Mouse (Mus musculus) ES-E14 (cell line): Measurements from ENCODE around the gene Pcbp3. TPM values are rescaled to one million over a fixed set of nuclear protein-coding genes. Genes with fewer than 3 reads are reported as not detected.

Source experiments
- DNase-seq: peaks from one replicate; pipeline ENCODE4 v3.0.0-alpha.2; 2013; ENCODE audit warnings: low read depth, low spot score
- H3K27ac ChIP-seq: 2 replicates; pipeline ENCODE4 v1.5.1; 2012; ENCODE audit warnings: low read depth, mild to moderate bottlenecking, low read length, moderate library complexity, mixed read lengths; ENCODE audit not compliant: poor library complexity, insufficient read depth, severe bottlenecking
- H3K36me3 ChIP-seq: 2 replicates; pipeline ENCODE4 v1.6.1; 2012; ENCODE audit warnings: mild to moderate bottlenecking, low read length, moderate library complexity, mixed read lengths; ENCODE audit not compliant: control insufficient read depth, poor library complexity, insufficient read depth, severe bottlenecking
- H3K4me1 ChIP-seq, 2 experiments: fragments of 150-350 bp in 1 of 2; sonication (generic) in 1 of 2; 2 replicates each; pipeline ENCODE4 v1.6.1; 2012; ENCODE audit warnings: low read length in 2 of 2, mild to moderate bottlenecking in 1 of 2, mixed read lengths in 1 of 2; ENCODE audit not compliant: control insufficient read depth in 2 of 2, insufficient read depth in 2 of 2, poor library complexity in 1 of 2
- H3K4me3 ChIP-seq, 2 experiments: fragments of 150-350 bp in 1 of 2; sonication (generic) in 1 of 2; 2 replicates each; pipeline ENCODE4 v1.5.1; 2012; ENCODE audit warnings: low read length in 2 of 2, low read depth in 1 of 2, mild to moderate bottlenecking in 1 of 2, mixed read lengths in 1 of 2; ENCODE audit not compliant: insufficient read depth in 1 of 2, poor library complexity in 1 of 2, severe bottlenecking in 1 of 2
- H3K9ac ChIP-seq: 2 replicates; pipeline ENCODE4 v1.6.1; 2012; ENCODE audit warnings: low read depth, mild to moderate bottlenecking, low read length, mixed read lengths; ENCODE audit not compliant: poor library complexity, insufficient read depth, severe bottlenecking
- H3K9me3 ChIP-seq: fragments of 150-350 bp; sonication (generic); 2 replicates; pipeline ENCODE4 v1.6.1; 2012; ENCODE audit warnings: low read depth, mild to moderate bottlenecking, low read length; ENCODE audit not compliant: control insufficient read depth, insufficient read depth
- CHD2 ChIP-seq: IDR thresholded peaks from 2 replicates; pipeline ENCODE4 v1.6.1; 2014; ENCODE audit warnings: mild to moderate bottlenecking, low read depth, low read length, inconsistent platforms
- HCFC1 ChIP-seq: IDR thresholded peaks from 2 replicates; pipeline ENCODE4 v1.6.1; 2012; ENCODE audit warnings: low read length, inconsistent platforms, borderline replicate concordance; ENCODE audit not compliant: insufficient read depth
- MAFK ChIP-seq: IDR thresholded peaks from 2 replicates; pipeline ENCODE4 v1.6.1; 2014; ENCODE audit warnings: mild to moderate bottlenecking, low read depth, low read length, inconsistent platforms; ENCODE audit not compliant: insufficient read depth
- ZC3H11A ChIP-seq: IDR thresholded peaks from 2 replicates; pipeline ENCODE4 v1.6.1; 2012; ENCODE audit warnings: low read depth, mild to moderate bottlenecking, inconsistent platforms, low read length, borderline replicate concordance
- ZNF384 ChIP-seq: IDR thresholded peaks from 2 replicates; pipeline ENCODE4 v1.6.1; 2012; ENCODE audit warnings: low read depth, low read length, inconsistent platforms
- in situ Hi-C, 2 experiments: fragments of 600-800 bp; cut with MboI; formaldehyde crosslinking; loops; one replicate each; pipeline ENCODE4 v1.15.1; 2025; ENCODE audit warnings: low sequenced_read_pairs in 2 of 2, inconsistent platforms in 1 of 2; ENCODE audit not compliant: unreplicated experiment in 2 of 2
- total RNA-seq: library from RNA; depleted of rRNA; stranded (reverse); fragments of 300-350 nt; gene quantifications from 2 replicates; pipeline ENCODE4 v1.2.3, GENCODE M21; 2012

Gene Pcbp3
- total RNA-seq, 1 experiment: 7.9 TPM

DNA sequence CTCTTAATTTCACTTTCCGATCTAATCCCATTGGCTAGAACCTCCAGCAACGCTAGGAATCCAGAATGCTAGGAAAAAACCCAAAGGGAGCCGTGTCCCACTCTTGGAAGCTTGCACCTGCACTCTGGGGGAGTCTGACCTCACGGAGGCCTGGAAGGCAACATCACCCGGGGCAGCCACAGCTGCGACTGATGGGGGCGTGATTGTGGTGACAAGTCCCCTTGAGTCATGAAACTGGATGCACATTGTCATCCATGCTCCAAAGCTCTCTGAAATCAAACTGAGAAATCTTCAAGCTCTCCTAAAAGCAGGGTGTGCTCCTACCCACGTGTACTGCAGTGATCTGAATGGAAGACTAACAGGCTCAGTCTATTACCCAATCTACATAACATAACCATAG is 224.9 kb downstream of the Pcbp3 start:
- DNase-seq: no peak
- TF ChIP-seq ZC3H11A: no peak
- no peak for TF ChIP-seq HCFC1
- TF ChIP-seq CHD2: no peak
- TF ChIP-seq MAFK: no peak
- no peak for TF ChIP-seq ZNF384
- no peaks in the 10 kb centered on the region for H3K36me3 ChIP-seq

DNA sequence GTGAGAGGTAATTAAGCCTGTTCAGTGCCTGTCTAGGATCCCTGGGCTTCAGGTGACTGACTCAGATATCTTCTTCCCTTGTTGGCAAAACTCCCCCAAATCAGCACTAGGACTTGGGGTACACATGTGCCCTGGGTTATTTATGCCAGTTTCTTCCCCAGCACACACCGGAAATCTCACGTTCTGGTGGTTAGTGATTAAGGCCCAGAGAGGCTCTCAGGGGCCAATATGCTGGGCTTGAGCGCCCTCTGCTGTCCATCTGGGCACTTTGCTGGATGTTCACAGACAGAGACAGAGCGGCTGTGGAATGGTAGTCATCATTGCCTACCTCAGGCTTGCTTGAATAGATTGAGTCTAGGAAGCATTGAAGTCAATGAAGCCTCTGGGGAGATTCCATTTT is 226.7 kb downstream of the Pcbp3 start:
- H3K4me3 ChIP-seq: no peak overlapping the region
- DNase-seq: peak; percentile 62
- no peak overlapping the region for H3K9ac ChIP-seq
- H3K4me1 ChIP-seq: peaks cover 0 to 13% of the 10 kb centered on the region in 2 experiments; a peak in 2 of 4 replicates
- no peak overlapping the region for H3K27ac ChIP-seq
- H3K9me3 ChIP-seq: no peaks in the 10 kb centered on the region
- TF ChIP-seq MAFK: no peak
- peak; percentile 98 for TF ChIP-seq ZC3H11A
- no peak for TF ChIP-seq CHD2
- in situ Hi-C loops: loop anchor here (5.0 to 10.0 kb wide), 2 partner anchors 180 to 183 kb away; no protein-coding TSS in a partner anchor
- no peaks in the 10 kb centered on the region for H3K36me3 ChIP-seq

More for the DNA sequence above, 224.9 kb downstream of the Pcbp3 start:
- H3K4me1 ChIP-seq: peaks cover 0 to 13% of the 10 kb centered on the region in 2 experiments; a peak in 2 of 4 replicates
- H3K9me3 ChIP-seq: no peaks in the 10 kb centered on the region
- no peak overlapping the region for H3K27ac ChIP-seq
- no peak overlapping the region for H3K9ac ChIP-seq
- H3K4me3 ChIP-seq: no peak overlapping the region
- in situ Hi-C loops: loop anchor here in 1 of 2 experiments (10.0 kb wide), 1 partner anchor 182 kb away; no protein-coding TSS in a partner anchor

DNA sequence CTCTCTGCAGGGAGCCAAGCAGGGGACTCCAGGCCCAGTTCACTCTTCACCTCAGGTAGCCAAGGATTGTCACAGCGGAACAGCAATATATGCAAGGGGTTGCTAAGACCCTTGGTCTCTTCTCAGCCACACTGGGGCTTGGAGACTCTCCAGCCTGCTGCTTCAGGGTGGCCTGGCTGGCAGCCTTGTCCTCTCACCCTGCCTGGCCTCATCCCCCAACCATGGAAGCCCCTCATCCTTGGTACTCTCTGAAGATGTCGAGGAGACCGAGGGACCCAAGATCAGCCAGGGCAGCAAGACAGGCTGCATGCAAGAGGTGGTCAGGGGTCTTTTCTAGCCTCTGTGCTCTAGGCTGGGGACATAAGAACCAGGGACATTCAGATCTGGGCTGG is 228.0 kb downstream of the Pcbp3 start:
- H3K27ac ChIP-seq: no peak overlapping the region
- H3K9me3 ChIP-seq: no peaks in the 10 kb centered on the region
- no peaks in the 10 kb centered on the region for H3K36me3 ChIP-seq
- DNase-seq: no peak
- peaks cover 0 to 13% of the 10 kb centered on the region in 2 experiments; a peak in 2 of 4 replicates for H3K4me1 ChIP-seq
- in situ Hi-C loops: loop anchor here (5.0 to 10.0 kb wide), 2 partner anchors 179 to 181 kb away; no protein-coding TSS in a partner anchor
- peak overlapping the region; percentile 31 to 67; a peak in 3 of 4 replicates for H3K4me3 ChIP-seq
- TF ChIP-seq CHD2: no peak
- H3K9ac ChIP-seq: 0 out of 2 replicates have a peak overlapping the region, but pooled peaks have one; percentile 6

DNA sequence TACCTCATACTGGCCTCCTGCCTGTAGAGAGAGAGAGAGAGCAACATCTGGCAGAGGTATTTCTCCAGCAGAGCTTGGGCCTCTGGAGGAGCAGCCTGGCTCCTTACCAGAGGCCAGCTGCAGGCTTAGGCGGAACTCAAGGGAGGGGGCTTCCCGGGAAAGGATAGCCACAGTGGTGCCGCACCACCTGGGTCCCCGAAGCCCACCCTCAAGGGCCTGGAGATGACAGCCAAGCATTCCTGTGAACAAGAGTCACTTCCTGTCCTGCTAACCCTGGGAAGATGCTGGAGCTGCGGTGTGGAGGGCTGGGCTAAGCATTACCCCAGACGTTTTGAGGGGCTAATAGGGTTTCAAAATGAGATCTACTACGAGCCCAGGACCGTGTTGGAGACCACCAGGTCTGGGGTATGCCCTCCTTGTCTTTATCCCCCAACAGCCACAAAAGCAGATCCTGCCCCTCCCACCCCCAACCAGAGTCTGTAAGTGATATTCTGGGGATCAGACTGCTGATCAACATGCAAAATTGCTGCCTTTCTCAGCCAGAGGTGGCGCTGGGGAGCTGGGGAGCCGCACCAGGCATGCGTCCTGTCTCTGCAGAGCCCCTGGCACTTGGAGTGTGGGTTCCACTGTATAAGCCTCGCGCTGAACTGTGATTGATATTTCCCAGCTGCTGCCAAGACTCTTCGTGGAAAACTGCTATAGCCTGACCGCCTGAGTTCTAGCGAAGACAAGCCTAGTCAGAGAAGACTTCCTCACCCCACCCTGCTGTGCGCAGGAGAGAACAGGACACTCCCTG is 228.6 kb downstream of the Pcbp3 start:
- peak overlapping the region; percentile 31 to 67; a peak in 3 of 4 replicates for H3K4me3 ChIP-seq
- no peak overlapping the region for H3K27ac ChIP-seq
- 0 out of 2 replicates have a peak overlapping the region, but pooled peaks have one; percentile 6 for H3K9ac ChIP-seq
- H3K4me1 ChIP-seq: peaks cover 0 to 13% of the 10 kb centered on the region in 2 experiments; a peak in 2 of 4 replicates
- no peaks in the 10 kb centered on the region for H3K9me3 ChIP-seq
- TF ChIP-seq ZNF384 (no peak), ZC3H11A (no peak), HCFC1 (no peak), CHD2 (no peak), MAFK (no peak)
- H3K36me3 ChIP-seq: no peaks in the 10 kb centered on the region
- in situ Hi-C loops: loop anchor here (5.0 to 10.0 kb wide), 2 partner anchors 178 to 181 kb away; no protein-coding TSS in a partner anchor
- DNase-seq: peak; percentile 59
